Mouse (Mus musculus) left cerebral cortex, postnatal 14 days (tissue): Measurements from ENCODE around the gene Map4k1. TPM values are rescaled to one million over a fixed set of nuclear protein-coding genes. Genes with fewer than 3 reads are reported as not detected.
A peak's percentile ranks its signal among the peaks of the same experiment; 100 is the strongest.
"Not testable (repeated sequence)": the region's sequence is repeated elsewhere in the genome, so short reads cannot be mapped to it uniquely, and the experiment has no call there.

ENCODE experiments used
- DNase-seq, 2 experiments: peaks; one replicate each; pipeline ENCODE4 v3.0.0; 2021 to 2022; ENCODE audit warnings: low spot score in 2 of 2, mixed read lengths in 1 of 2
- intact Hi-C: fragments of 180-260 bp; cut with DNase I; formaldehyde crosslinking; loops from one replicate; pipeline ENCODE4 v1.15.1; 2025
- total RNA-seq, 2 experiments: library from RNA; stranded (reverse); gene quantifications; 2 replicates each; pipeline ENCODE4 v1.2.3; 2021

Gene Map4k1
- total RNA-seq, 2 experiments from 2014 or later: 2.0 to 3.7 TPM

DNA sequence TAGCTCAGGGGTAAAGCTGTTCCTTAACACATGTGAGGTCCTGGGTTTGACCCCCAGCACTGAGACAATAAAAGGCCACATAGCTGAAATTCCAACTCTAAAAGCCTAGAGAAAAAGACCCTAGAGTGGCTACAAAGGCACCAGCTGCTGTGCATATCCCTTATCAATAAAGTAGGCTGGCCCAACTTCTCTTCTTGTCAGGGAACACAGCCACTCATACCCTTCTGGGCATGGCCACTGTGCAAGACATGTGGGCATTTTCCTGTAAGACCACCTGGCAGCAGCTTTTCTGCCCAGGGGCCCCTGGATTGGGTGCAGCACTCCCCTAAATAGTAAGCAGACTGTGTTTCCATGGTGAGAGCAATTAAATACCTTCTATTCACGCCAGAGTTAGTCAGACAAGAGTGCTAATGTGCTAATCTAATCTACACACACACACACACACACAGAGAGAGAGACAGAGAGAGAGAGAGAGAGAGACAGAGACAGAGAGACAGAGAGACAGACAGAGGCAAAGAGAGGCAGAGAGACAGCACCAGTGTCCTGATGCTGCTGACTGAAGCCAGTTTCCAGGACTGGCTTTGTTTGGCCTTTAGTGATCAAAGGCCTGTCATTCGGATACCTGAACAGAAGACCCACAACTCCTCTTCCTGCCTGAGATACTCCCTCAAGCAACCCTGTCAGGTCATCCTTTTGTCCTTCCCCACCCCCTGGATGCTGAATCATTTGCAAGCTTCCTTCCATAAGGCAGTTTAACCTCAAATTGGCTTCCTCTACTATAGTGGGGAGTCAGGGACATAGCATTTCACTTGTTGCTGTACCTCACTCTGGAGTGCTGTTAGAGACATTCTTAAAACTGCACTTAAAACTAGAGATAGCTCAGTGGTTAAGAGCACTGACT, 28.1 kb upstream of the Map4k1 start:
- intact Hi-C loops: no loop called here
- DNase-seq: no peak

DNA sequence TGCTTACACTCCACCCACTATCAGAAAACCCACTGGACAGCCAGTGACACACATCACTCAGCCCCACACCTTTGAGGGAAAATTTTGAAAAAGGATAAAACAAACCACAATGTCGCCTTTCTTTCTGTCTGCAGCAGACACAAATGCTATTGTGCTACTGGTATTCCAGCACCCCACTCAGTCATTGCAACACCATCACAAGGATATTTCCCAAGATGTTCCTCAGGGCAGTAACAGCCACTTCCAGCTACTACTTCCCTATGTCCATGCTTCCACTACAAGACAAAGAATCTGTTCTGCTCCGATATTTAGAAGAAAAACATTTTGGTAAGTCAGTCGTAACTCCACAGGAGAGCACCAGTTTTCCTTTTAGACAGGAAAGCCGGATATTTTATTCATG, 27.1 kb upstream of the Map4k1 start:
- no peak for DNase-seq
- intact Hi-C loops: loop anchor here (5.0 kb wide), 1 partner anchor 32 kb away; no protein-coding TSS in a partner anchor

DNA sequence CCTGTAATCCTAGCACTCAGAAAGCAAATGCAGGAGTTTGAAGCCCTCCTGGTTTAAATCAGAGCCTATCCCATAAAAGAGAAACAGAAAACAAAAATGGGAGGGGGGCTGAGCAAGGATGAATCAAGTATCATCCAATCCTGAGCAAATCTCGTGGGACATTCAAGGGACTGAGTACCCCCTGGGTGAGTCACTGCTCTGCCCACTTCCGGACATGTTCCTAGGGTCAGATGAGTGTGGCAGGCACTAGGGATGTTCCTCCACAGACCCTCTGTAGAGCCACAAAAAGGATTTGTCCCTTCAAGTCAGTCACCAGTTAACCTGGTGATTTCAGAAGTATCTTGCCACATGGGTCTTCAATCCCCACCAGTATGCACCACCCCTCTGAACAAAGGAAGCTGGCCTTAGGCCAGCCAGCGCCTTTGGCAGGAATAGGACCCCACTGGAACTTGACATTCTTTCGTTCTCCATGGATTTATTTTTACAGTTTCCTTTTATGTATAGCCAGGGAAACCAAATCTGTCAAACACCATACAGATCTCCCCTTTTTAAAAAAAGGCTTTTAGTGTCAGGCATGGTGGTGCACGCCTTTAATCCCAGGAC, 26.5 kb upstream of the Map4k1 start:
- intact Hi-C loops: loop anchor here (5.0 kb wide), 1 partner anchor 33 kb away; no protein-coding TSS in a partner anchor
- DNase-seq: no peak

DNA sequence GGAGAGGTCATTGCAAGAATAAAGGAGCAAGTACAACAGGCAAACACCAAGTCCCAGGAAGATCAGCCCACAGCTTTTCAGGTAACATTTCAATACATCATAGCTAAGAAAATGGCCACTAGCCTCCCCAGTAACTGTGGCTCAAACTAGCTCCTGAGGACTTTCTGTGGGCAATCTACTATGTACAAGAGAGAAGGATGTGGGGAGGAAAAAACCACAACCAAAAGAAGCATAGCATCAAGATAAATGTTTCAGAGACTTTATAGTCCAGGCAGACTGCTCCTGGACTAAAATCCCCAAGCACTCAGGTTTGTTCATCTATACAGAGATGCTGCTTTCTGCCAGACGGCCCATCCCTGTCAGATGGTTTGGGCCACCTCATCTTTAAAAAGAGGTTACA, 25.6 kb upstream of the Map4k1 start:
- DNase-seq: no peak
- intact Hi-C loops: loop anchor here (5.0 kb wide), 1 partner anchor 34 kb away; no protein-coding TSS in a partner anchor

DNA sequence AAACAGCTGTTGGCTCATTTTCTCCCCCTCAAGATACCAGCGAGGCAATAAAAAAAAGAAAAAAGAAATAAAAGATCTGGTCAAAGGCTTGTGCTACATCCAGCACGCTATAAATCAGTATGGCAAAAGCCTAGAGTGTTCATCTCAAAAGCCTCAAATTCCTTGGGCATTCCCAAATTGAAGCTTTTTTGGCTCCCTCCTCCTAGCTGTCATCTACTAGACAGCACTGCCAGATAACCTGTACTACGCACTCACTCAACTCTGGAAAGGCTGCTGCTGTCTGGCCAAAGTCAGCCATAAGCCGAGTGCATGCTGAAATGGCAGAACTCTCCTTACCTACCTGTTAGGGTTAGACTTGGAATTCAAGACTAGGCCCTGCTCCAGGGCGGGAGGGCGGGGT, 24.6 kb upstream of the Map4k1 start:
- DNase-seq: no peak
- intact Hi-C loops: loop anchor here (5.0 kb wide), 1 partner anchor 35 kb away; no protein-coding TSS in a partner anchor

DNA sequence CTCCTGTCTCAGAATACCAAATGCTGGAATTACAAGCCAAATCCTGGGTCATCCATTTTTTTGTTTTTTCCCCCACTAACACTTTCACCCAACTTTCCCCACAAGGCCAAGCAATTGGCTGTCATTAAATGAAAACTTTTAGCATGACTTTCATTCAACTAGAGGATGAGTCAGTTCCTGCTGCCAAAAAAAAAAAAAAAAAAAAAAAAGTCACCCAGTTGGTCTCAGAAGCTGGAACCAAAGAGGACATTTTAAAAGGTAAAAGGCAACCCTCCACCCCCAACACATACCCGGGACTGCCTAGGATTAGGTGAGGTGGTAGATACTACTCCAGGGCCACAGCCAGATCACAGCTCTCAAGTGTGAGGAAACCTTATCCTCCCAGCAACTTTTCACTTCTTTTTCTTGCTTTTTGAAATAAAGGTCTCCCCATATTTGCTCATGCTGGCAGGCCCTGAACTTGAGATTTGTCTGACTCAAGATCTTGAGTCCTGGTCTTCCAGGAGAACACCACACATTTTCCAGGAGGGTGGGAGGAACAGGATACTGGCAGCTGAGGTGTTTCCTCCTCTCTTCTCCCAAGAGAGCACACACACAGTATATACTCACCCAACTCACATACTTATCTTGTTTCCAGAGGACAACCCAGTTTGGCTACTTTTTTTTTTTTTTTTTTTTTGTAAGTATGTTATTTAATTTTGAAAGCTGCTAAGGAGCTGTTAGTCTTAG, 23.7 kb upstream of the Map4k1 start:
- intact Hi-C loops: loop anchor here (5.0 kb wide), 1 partner anchor 36 kb away; no protein-coding TSS in a partner anchor
- no peak for DNase-seq

DNA sequence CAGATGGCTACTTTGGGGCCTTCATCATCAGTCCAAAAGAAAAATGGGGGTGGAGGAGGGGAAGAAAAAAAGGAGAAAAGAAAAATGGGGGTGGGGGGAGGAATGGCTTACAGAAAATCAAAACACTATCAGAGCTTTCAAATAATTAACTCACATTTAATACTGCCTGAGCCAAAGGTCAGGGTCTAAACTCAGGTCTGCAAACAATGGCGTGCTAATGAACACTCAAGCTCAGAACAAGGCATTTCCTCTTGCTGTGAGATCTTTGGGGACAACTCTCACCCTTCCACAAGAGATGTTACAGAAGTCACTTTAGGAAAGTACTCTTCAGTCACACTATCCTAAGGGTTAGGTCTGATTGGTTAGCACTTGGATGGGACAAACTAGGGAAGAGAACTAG, 23.1 kb upstream of the Map4k1 start:
- intact Hi-C loops: loop anchor here (5.0 kb wide), 1 partner anchor 36 kb away; no protein-coding TSS in a partner anchor
- no peak for DNase-seq

DNA sequence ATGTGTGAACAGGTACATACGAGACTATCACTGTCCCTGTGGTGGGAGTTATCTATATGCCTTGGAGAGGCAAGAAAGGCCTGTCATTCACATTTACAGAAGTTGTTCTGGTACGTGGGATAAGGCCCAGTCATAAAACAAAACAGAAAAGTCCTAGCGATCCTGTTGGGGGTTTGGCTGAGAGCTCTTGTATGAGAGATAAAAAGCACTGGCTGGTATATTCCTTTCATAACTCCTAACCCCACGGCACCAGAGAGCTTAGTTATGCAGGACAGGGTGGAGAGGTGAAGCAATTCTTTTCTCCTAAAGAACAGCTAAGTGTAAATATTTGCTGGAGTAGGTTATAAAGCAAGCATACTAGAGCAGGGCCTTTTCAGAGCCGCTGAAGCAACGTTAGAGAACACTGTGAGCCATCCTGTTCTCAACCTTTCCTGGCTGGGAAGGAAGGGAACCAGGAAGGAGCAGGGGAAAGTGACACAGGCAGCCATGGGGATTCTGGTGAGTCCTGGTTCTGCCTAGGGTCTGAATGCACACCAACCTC, 22.3 kb upstream of the Map4k1 start:
- no peak for DNase-seq
- intact Hi-C loops: loop anchor here (5.0 kb wide), 2 partner anchors 37 to 57 kb away; no protein-coding TSS in a partner anchor

DNA sequence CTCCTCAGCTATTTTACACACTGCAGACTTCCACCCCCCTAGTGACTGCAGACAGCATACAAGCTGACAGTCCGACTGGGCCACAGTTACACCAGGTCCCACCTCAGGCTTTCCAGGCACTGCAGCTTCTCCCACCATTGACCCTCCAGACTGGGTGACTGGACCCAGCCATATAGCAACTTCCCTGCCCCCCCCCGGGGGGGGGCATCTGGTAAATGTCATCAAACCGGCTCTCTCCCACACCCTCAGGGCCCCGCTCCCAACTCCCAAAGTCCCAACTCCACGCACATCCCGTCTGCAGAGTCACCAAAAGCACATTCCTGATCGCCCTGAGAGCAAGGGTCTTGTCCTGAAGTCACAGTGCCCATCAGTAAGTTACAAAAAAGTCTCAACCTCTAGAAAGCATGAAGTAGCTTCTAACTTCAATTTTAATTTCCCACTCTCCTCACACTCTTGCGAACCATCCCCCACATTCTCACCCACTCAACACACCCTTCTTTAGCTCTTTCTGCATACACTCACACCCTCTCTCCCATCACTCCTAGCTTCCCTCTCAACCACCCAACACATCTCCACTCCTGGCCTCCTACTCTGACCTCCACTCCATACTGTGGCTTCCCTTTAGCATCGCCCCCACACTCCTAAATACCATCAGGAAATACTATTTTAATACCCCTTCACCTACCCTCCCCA, 21.4 kb upstream of the Map4k1 start:
- peak in 1 of 2 experiments; percentile 42 for DNase-seq
- intact Hi-C loops: loop anchor here (5.0 kb wide), 1 partner anchor 58 kb away; no protein-coding TSS in a partner anchor

DNA sequence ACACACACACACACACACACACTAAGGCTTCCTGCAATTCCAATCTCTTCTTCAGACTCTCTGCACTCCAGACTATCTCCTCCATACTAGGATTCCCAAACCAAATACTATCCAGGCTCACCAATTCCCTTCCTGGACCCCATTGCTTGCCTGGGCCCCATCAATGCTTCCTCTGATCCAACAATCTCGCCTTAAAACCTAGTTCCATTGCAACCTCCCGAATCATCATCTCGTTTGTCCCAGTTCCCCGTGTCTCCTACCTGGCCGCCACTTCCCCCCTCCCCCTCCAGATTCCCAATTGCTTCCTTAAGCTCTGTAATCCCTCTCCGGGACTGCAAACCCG, 20.3 kb upstream of the Map4k1 start:
- intact Hi-C loops: loop anchor here (5.0 kb wide), 1 partner anchor 59 kb away; no protein-coding TSS in a partner anchor
- DNase-seq: no peak

DNA sequence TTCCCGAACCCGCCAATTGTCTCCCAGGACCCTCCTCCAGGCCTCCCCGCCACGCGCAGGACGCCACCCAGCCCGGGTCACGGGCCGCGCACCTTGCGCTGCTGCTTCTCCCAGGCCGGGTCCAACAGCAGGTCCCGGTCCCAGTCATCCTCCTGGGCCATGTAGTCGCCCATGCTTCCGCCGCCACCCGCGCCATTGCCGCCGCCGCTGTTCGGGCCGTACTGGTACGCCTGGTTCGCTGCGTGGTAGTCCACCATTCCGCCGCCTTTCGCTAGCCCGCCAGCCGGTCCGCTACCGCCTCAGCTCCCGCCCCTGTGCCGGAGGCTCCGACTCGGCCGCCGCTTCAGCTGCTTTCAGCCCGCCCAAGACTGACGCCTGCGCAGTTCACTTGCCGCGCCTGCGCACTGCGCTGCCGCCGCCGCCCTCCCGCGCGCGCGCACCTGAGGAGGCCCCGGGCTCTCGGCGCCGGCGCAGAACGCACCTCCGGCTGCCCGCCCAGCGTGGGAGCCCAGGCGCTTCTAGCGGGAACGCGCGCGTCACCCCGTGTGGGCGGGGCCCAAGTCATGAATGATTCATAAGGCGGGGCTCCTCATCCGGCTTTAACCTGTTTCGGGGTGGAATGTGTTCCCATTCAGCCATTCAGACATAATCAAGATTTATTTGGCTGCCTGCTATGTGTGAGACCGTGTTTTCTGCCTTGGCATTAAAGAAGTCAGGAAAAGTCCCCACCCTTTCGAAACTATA, 19.8 kb upstream of the Map4k1 start, which contains the start of gene Actn4:
Gene Actn4 (minus strand): TSS at position 414 of the 744 bp plus-strand sequence.
- intact Hi-C loops: loop anchor here (5.0 kb wide), 1 partner anchor 60 kb away; no protein-coding TSS in a partner anchor
- peak; percentile 99 for DNase-seq

DNA sequence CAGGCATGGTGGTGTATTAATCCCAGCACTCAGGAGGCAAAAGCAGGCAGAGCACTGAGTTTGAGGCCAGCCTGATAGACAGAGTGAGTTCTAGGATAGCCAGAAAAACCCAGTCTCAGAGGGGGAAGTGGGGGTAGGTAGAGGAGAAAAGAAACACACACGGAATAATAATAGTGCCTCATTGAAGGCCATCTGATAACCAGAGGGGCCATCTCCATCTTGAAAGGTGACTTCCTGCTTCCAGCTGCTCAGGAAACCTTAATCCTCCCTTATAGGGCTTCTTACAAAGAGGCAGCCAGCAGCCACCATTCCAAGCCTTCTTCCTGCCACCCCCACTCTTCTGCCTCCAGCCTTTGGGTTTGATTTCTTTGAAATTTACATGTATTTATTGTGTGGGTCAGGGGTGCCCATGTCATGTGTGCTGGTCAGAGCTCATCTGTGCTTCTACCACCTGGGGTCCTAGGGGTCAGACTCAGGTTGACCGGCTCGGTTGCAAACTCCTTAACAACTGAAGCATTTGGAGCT, 18.4 kb upstream of the Map4k1 start:
- DNase-seq: no peak
- intact Hi-C loops: loop anchor here (5.0 kb wide), 1 partner anchor 61 kb away; no protein-coding TSS in a partner anchor

DNA sequence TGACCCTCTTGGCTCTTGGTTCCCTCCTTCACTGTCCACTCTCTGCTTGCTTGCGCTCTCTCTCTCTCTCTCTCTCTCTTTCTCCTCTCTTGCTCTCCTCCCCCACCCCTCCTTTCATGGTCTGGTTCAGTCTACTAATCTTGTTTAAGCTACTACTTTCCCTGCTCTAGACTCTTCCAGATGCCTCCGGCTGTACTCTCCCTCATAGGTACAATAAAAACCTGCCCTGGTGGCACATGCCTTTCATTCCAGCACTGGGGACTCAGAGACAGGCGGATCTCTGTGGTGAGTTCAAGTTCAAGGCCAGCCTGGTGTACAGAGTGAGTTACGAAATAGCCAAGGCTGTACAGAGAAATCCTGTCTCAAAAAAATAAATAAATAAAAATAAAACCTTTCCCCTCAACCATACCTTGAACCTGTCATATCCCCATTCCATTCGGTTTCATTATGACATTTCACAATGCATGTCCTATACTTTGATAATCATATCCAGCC, 16.5 kb upstream of the Map4k1 start:
- intact Hi-C loops: no loop called here
- no peak for DNase-seq

DNA sequence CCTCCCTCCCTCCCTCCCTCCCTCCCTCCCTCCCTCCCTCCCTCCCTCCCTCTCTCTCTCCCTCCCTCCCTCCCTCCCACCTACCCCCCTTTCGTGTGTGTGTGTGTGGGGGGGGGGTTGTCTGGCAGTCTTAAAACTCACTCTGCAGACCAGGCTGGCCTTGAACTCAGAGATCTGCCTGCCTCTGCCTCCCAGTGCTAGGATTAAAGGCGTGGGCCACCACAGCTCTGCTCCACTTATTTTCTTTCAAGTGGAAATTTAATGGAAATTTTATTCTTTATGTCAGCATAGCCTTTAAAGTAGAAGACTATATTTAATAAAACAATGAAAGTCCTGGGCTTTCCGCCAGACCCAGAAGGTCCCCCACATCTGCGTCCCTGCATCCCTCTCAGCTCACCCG, 15.7 kb upstream of the Map4k1 start:
- intact Hi-C loops: no loop called here
- DNase-seq: no peak

DNA sequence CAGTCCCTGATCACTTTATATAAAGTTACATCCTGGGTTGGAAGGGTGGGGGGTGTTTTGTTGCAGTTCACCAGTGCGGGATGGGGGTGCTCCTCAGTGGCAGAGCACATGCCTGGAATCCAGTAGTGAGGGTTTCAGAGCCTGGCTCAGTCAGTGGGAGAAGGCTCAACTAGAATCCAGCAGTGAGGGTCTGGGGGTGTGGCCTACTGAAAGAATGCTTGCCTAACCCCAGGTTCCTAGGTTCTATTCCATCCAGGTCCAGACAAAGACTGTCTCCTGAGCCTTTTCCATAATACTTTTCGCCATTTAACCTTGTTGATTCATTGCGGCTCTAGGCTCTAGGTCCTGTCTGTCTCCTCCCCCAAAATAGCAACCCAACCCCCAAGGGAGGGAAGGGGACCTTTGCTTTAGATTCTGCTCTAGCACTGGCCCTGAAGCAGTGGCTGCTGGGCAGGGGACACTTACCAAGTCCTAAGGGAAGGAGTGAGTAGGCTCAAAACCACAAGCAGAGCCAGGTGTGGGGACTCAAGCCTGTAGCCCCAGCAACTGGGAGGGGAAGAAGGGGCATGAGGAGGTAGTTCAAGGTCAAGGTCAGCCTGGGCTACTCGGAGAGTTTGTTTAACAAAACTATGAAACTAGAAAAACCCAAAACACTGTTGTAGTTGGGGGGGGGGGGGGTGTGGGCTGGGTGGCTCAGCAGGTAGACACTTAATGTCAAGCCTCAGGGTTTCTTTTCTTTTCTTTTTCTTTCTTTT, 14.9 kb upstream of the Map4k1 start:
- DNase-seq: no peak
- intact Hi-C loops: no loop called here

DNA sequence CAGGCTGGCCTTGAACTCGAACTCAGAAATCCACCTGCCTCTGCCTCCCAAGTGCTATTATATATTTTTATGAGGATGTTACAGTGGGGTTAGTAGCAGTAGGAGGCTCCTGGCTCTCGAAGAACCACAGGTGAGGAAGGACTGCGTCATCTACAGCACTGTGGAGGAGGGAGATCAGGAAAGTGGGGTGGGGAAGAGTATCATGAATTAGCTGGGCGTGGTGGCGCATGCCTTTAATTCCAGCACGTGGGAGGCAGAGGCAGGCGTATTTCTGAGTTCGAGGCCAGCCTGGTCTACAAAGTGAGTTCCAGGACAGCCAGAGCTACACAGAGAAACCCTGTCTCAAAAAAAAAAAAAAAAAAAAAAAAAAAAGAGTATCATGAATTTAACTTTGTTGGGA, 13.7 kb upstream of the Map4k1 start:
- intact Hi-C loops, DNase-seq: not testable (repeated sequence)

DNA sequence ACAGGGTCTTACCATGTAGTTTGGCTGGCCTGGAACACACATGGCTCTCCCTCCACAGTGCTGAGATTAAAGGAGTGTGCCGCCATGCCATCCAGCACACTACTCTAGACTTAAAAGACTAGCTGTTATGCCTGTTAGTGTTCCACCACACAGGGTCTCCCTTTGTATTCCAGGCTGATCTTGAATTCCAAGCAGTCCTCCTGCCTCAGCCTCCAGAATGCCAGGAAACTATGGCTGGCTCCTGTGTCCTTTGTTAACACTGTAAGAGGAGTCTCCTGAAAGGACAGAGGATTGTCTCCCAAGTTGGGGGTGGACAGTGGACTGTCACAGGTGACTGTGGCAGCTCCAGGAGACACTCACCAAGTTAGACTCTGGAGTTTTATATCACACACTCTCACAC, 12.6 kb upstream of the Map4k1 start:
- intact Hi-C loops: no loop called here
- DNase-seq: no peak
